ENCODE assay signal across 9 mouse cellular contexts in genomic region chr1:189867497-189867896, GRCm38 (mm10). TPM values are rescaled to one million over a fixed set of nuclear protein-coding genes. Genes with fewer than 3 reads are reported as not detected.
A peak's percentile ranks its signal among the peaks of the same experiment; 100 is the strongest.
DNase-seq lines count a peak whose midpoint lies in the region; ATAC-seq lines count a peak whose summit lies in the region.
"Had no signal": no experiment of that assay in that cellular context is flagged by ENCODE, and none has a peak within 500 bp of the region (broad histone marks: within the 10 kb centered on the region; RNA-seq: fewer than 3 reads in every experiment).

No protein-coding gene starts in this region.

- H3K4me1 ChIP-seq in heart, embryonic 16.5 days (ENCODE audit: control insufficient read depth, insufficient read depth, low read length): peaks cover 20% of the 10 kb centered on the region

- ATAC-seq in heart, embryonic 16.5 days (replicated peaks; ENCODE audit: extremely low read depth, insufficient read depth, low FRiP score): peak; percentile 87
- no peak for ATAC-seq in cerebellum, adult (ENCODE audit: insufficient number of reproducible peaks, low FRiP score, low TSS enrichment)

- 11% methylated on average over 9 of the region's 9 CpGs for WGBS in heart, embryonic 16.5 days

- peak overlapping the region; percentile 48 for H3K4me2 ChIP-seq in heart, embryonic 16.5 days (ENCODE audit: low read depth, low read length)

- DNase-seq in urinary bladder, adult 18-20 months (ENCODE audit: low spot score in 2 of 2): peak; percentile 37 to 72
- DNase-seq in urinary bladder, postnatal 10 days (ENCODE audit: low spot score): no peak
- DNase-seq in liver: peak; percentile 81
- peak; percentile 49 for DNase-seq in testis, postnatal 14 days (ENCODE audit: low spot score)
- DNase-seq in cerebellum, postnatal 14 days: no peak
- no peak for DNase-seq in spleen, postnatal 14 days (ENCODE audit: low spot score in 2 of 2)

- no peaks in the 10 kb centered on the region for H3K9me3 ChIP-seq in heart, embryonic 16.5 days (replicated peaks; ENCODE audit: control insufficient read depth, low read length)

- no peak overlapping the region for H3K4me3 ChIP-seq in heart, embryonic 16.5 days (ENCODE audit: low read length)

- H3K27me3 ChIP-seq in heart, embryonic 16.5 days (ENCODE audit: control insufficient read depth, insufficient read depth, low read length): no peaks in the 10 kb centered on the region

- H3K27ac ChIP-seq in heart, embryonic 16.5 days (ENCODE audit: low read length): peak overlapping the region; percentile 89

- peaks cover 22% of the 10 kb centered on the region for H3K36me3 ChIP-seq in heart, embryonic 16.5 days (ENCODE audit: control insufficient read depth, insufficient read depth)
- H3K36me3 ChIP-seq: G1E had no signal

- peak overlapping the region; percentile 48 for H3K9ac ChIP-seq in heart, embryonic 16.5 days (ENCODE audit: low read length)

RNA-seq across cellular contexts. Expression of gene Smyd2, which starts 54.7 kb away (rescaled TPM):
- 244 and 255 TPM in 2 replicates for polyA plus RNA-seq in heart, embryonic 16.5 days (2015; fragmentation: Nextera tagmentation; extraction: Ambion mirVana)
- polyA plus RNA-seq: G1E had no signal

Comparison
In these comparisons a context has a peak if more than half of its experiments do, and no peak if none do; other contexts are left out.
1. DNase-seq: peak in urinary bladder, adult 18-20 months (2 of 2), liver (single experiment) and testis, postnatal 14 days (single experiment); none in urinary bladder, postnatal 10 days (single experiment), cerebellum, postnatal 14 days (0 of 2) and spleen, postnatal 14 days (0 of 2).